Mouse (Mus musculus): ENCODE results near the gene Eddm3b. TPM values are rescaled to one million over a fixed set of nuclear protein-coding genes. Genes with fewer than 3 reads are reported as not detected.

Gene Eddm3b
- polyA plus RNA-seq, 1 experiment from 2014 or later = 2.0 TPM

GRCm38 (mm10) chr14:51140342-51140741 lies 26.1 kb downstream of the Eddm3b start:
- ATAC-seq (replicated peaks; ENCODE audit: low FRiP score, low read depth) (no peak), DNase-seq (ENCODE audit: low spot score) (no peak)
- Histone ChIP-seq H3K4me2 (ENCODE audit: low read length) (no peak overlapping the region), H3K4me1 (replicated peaks; ENCODE audit: insufficient read depth, low read length) (no peaks in the 10 kb centered on the region), H3K9me3 (replicated peaks; ENCODE audit: low read length) (no peaks in the 10 kb centered on the region), H3K36me3 (ENCODE audit: insufficient read depth, low read length) (no peaks in the 10 kb centered on the region), H3K27ac (no peak overlapping the region), H3K9ac (ENCODE audit: low read depth, low read length) (no peak overlapping the region), H3K4me3 (replicated peaks; ENCODE audit: low read depth, low read length) (no peak overlapping the region), H3K27me3 (ENCODE audit: insufficient read depth, low read length) (no peaks in the 10 kb centered on the region)
- 64% methylated on average over 2 of the region's 2 CpGs for WGBS
- TF ChIP-seq CTCF (IDR thresholded peaks at IDR 0.05; ENCODE audit: low read depth) = no peak

- Histone ChIP-seq H3K9me3 (replicated peaks; ENCODE audit: low read length) (no peaks in the 10 kb centered on the region), H3K4me1 (replicated peaks; ENCODE audit: insufficient read depth, low read length) (no peaks in the 10 kb centered on the region), H3K36me3 (ENCODE audit: insufficient read depth, low read length) (no peaks in the 10 kb centered on the region), H3K27me3 (ENCODE audit: insufficient read depth, low read length) (no peaks in the 10 kb centered on the region), H3K27ac (no peak overlapping the region), H3K9ac (ENCODE audit: low read depth, low read length) (no peak overlapping the region), H3K4me2 (ENCODE audit: low read length) (no peak overlapping the region), H3K4me3 (replicated peaks; ENCODE audit: low read depth, low read length) (no peak overlapping the region)
- WGBS = 82% methylated on average over 4 of the region's 4 CpGs
- ATAC-seq (replicated peaks; ENCODE audit: low FRiP score, low read depth) (no peak), DNase-seq (ENCODE audit: low spot score) (no peak)
- TF ChIP-seq CTCF (IDR thresholded peaks at IDR 0.05; ENCODE audit: low read depth) = no peak
These were observed 27.9 kb downstream of the Eddm3b start for GRCm38 (mm10) chr14:51142119-51142518.

- no peak overlapping the region for H3K9ac ChIP-seq (ENCODE audit: low read depth, low read length)
- H3K27me3 ChIP-seq (ENCODE audit: insufficient read depth, low read length) = no peaks in the 10 kb centered on the region
- no peaks in the 10 kb centered on the region for H3K36me3 ChIP-seq (ENCODE audit: insufficient read depth, low read length)
- no peak overlapping the region for H3K4me3 ChIP-seq (replicated peaks; ENCODE audit: low read depth, low read length)
- no peak overlapping the region for H3K4me2 ChIP-seq (ENCODE audit: low read length)
- 83% methylated on average over 3 of the region's 3 CpGs for WGBS
- H3K4me1 ChIP-seq (replicated peaks; ENCODE audit: insufficient read depth, low read length) = no peaks in the 10 kb centered on the region
- no peak for TF ChIP-seq CTCF (IDR thresholded peaks at IDR 0.05; ENCODE audit: low read depth)
- no peak for DNase-seq (ENCODE audit: low spot score)
- H3K9me3 ChIP-seq (replicated peaks; ENCODE audit: low read length) = no peaks in the 10 kb centered on the region
- H3K27ac ChIP-seq = no peak overlapping the region
- ATAC-seq (replicated peaks; ENCODE audit: low FRiP score, low read depth) = no peak
These were observed 28.3 kb downstream of the Eddm3b start for GRCm38 (mm10) chr14:51142568-51142967.

- Histone ChIP-seq H3K36me3 (ENCODE audit: insufficient read depth, low read length) (no peaks in the 10 kb centered on the region), H3K4me3 (replicated peaks; ENCODE audit: low read depth, low read length) (no peak overlapping the region), H3K4me2 (ENCODE audit: low read length) (no peak overlapping the region), H3K27ac (no peak overlapping the region), H3K9me3 (replicated peaks; ENCODE audit: low read length) (no peaks in the 10 kb centered on the region), H3K27me3 (ENCODE audit: insufficient read depth, low read length) (no peaks in the 10 kb centered on the region), H3K9ac (ENCODE audit: low read depth, low read length) (no peak overlapping the region), H3K4me1 (replicated peaks; ENCODE audit: insufficient read depth, low read length) (no peaks in the 10 kb centered on the region)
- WGBS = 63% methylated on average over 4 of the region's 4 CpGs
- ATAC-seq (replicated peaks; ENCODE audit: low FRiP score, low read depth) = no peak
- no peak for TF ChIP-seq CTCF (IDR thresholded peaks at IDR 0.05; ENCODE audit: low read depth)
- no peak for DNase-seq (ENCODE audit: low spot score)
These were observed 29.1 kb downstream of the Eddm3b start for GRCm38 (mm10) chr14:51143287-51143686.

- no peak overlapping the region for H3K4me2 ChIP-seq (ENCODE audit: low read length)
- WGBS = 62% methylated on average over 2 of the region's 2 CpGs
- no peak overlapping the region for H3K9ac ChIP-seq (ENCODE audit: low read depth, low read length)
- H3K4me1 ChIP-seq (replicated peaks; ENCODE audit: insufficient read depth, low read length) = no peaks in the 10 kb centered on the region
- no peak overlapping the region for H3K4me3 ChIP-seq (replicated peaks; ENCODE audit: low read depth, low read length)
- TF ChIP-seq CTCF (IDR thresholded peaks at IDR 0.05; ENCODE audit: low read depth) = no peak
- H3K27ac ChIP-seq = no peak overlapping the region
- DNase-seq (ENCODE audit: low spot score) (no peak), ATAC-seq (replicated peaks; ENCODE audit: low FRiP score, low read depth) (no peak)
- H3K36me3 ChIP-seq (ENCODE audit: insufficient read depth, low read length) = no peaks in the 10 kb centered on the region
- H3K27me3 ChIP-seq (ENCODE audit: insufficient read depth, low read length) = no peaks in the 10 kb centered on the region
- no peaks in the 10 kb centered on the region for H3K9me3 ChIP-seq (replicated peaks; ENCODE audit: low read length)
These were observed 29.7 kb downstream of the Eddm3b start for GRCm38 (mm10) chr14:51143937-51144336.

GRCm38 (mm10) chr14:51144451-51144850 lies 30.2 kb downstream of the Eddm3b start:
- DNase-seq (ENCODE audit: low spot score) (no peak), ATAC-seq (replicated peaks; ENCODE audit: low FRiP score, low read depth) (no peak)
- TF ChIP-seq CTCF (IDR thresholded peaks at IDR 0.05; ENCODE audit: low read depth) = no peak
- no peaks in the 10 kb centered on the region for H3K36me3 ChIP-seq (ENCODE audit: insufficient read depth, low read length)
- 91% methylated on average over 4 of the region's 4 CpGs for WGBS
- no peak overlapping the region for H3K27ac ChIP-seq
- H3K27me3 ChIP-seq (ENCODE audit: insufficient read depth, low read length) = no peaks in the 10 kb centered on the region
- H3K9ac ChIP-seq (ENCODE audit: low read depth, low read length) = no peak overlapping the region
- no peaks in the 10 kb centered on the region for H3K9me3 ChIP-seq (replicated peaks; ENCODE audit: low read length)
- H3K4me3 ChIP-seq (replicated peaks; ENCODE audit: low read depth, low read length) = no peak overlapping the region
- H3K4me1 ChIP-seq (replicated peaks; ENCODE audit: insufficient read depth, low read length) = no peaks in the 10 kb centered on the region
- no peak overlapping the region for H3K4me2 ChIP-seq (ENCODE audit: low read length)

GRCm38 (mm10) chr14:51145521-51145920 lies 31.3 kb downstream of the Eddm3b start:
- ATAC-seq (replicated peaks; ENCODE audit: low FRiP score, low read depth) (no peak), DNase-seq (ENCODE audit: low spot score) (no peak)
- Histone ChIP-seq H3K9me3 (replicated peaks; ENCODE audit: low read length) (no peaks in the 10 kb centered on the region), H3K27ac (no peak overlapping the region), H3K27me3 (ENCODE audit: insufficient read depth, low read length) (no peaks in the 10 kb centered on the region), H3K9ac (ENCODE audit: low read depth, low read length) (no peak overlapping the region), H3K4me1 (replicated peaks; ENCODE audit: insufficient read depth, low read length) (no peaks in the 10 kb centered on the region), H3K4me3 (replicated peaks; ENCODE audit: low read depth, low read length) (no peak overlapping the region), H3K36me3 (ENCODE audit: insufficient read depth, low read length) (no peaks in the 10 kb centered on the region), H3K4me2 (ENCODE audit: low read length) (no peak overlapping the region)
- WGBS = 82% methylated on average over 6 of the region's 6 CpGs
- TF ChIP-seq CTCF (IDR thresholded peaks at IDR 0.05; ENCODE audit: low read depth) = no peak

All from kidney, postnatal 0 days (tissue).